Mouse (Mus musculus) stomach, embryonic 14.5 days (tissue): Measurements from ENCODE around the gene Efemp2. TPM values are rescaled to one million over a fixed set of nuclear protein-coding genes. Genes with fewer than 3 reads are reported as not detected.
A peak's percentile ranks its signal among the peaks of the same experiment; 100 is the strongest.

ENCODE experiments used
- ATAC-seq: fragments of 200-750 bp; cut with Nextera tagmentation; 2 replicates; pipeline ENCODE4 v1.8.0; 2017; ENCODE audit warnings: low read depth, moderate TSS enrichment; ENCODE audit not compliant: insufficient number of reproducible peaks, insufficient read depth, low FRiP score
- H3K27ac ChIP-seq: fragments of 300-500 bp; sonication (generic); 2 replicates; pipeline ENCODE4 v1.5.1; 2014; ENCODE audit warnings: mild to moderate bottlenecking, low read length, moderate library complexity, mixed read lengths
- H3K27me3 ChIP-seq: fragments of 300-500 bp; sonication (generic); 2 replicates; pipeline ENCODE4 v1.6.1; 2014; ENCODE audit warnings: low read length, control low read depth, mixed read lengths; ENCODE audit not compliant: control insufficient read depth, insufficient read depth
- H3K36me3 ChIP-seq: fragments of 300-500 bp; sonication (generic); 2 replicates; pipeline ENCODE4 v1.6.1; 2014; ENCODE audit warnings: mild to moderate bottlenecking, control low read depth, low read length, moderate library complexity, mixed read lengths; ENCODE audit not compliant: control insufficient read depth, insufficient read depth
- H3K4me1 ChIP-seq: fragments of 300-500 bp; sonication (generic); 2 replicates; pipeline ENCODE4 v1.6.1; 2014; ENCODE audit warnings: low read length, control low read depth, mixed read lengths; ENCODE audit not compliant: control insufficient read depth, insufficient read depth
- H3K4me2 ChIP-seq: fragments of 300-500 bp; sonication (generic); replicated peaks from 2 replicates; pipeline ENCODE4 v1.6.1; 2014; ENCODE audit warnings: low read depth, low read length, control low read depth
- H3K4me3 ChIP-seq: fragments of 300-500 bp; sonication (generic); 2 replicates; pipeline ENCODE4 v1.5.1; 2014; ENCODE audit warnings: low read depth, low read length, control low read depth
- H3K9ac ChIP-seq: fragments of 300-500 bp; sonication (generic); replicated peaks from 2 replicates; pipeline ENCODE4 v1.6.1; 2014; ENCODE audit warnings: low read depth, mild to moderate bottlenecking, control low read depth, low read length, moderate library complexity, mixed read lengths
- H3K9me3 ChIP-seq: fragments of 300-500 bp; sonication (generic); 2 replicates; pipeline ENCODE4 v1.6.1; 2016; ENCODE audit warnings: low read depth, low read length, control low read depth; ENCODE audit not compliant: control insufficient read depth
- WGBS: fragments of 180-500 bp; shearing (Covaris S2); extraction: QIAGEN DNeasy Blood & Tissue Kit; methylation state at CpG from one replicate; pipeline ENCODE4 v1.1.7; 2014; 5-methylcytosine and 5-hydroxymethylcytosine counted together
- polyA plus RNA-seq: library from polyadenylated mRNA; unstranded; fragments of >200 nt; fragmentation: Nextera tagmentation; extraction: Ambion mirVana; gene quantifications from 2 replicates; pipeline ENCODE4 v1.2.1, GENCODE M21; 2014

Efemp2 gene
- polyA plus RNA-seq, 1 experiment from 2014 or later, result 179 TPM

- Histone ChIP-seq H3K36me3 (peaks cover 47% of the 10 kb centered on the region), H3K27me3 (no peaks in the 10 kb centered on the region), H3K4me3 (no peak overlapping the region), H3K27ac (no peak overlapping the region), H3K9ac (no peak overlapping the region), H3K4me2 (no peak overlapping the region), H3K9me3 (no peaks in the 10 kb centered on the region), H3K4me1 (peaks cover 13% of the 10 kb centered on the region; the same call in 1 of the 2 replicates)
- no peak for ATAC-seq
- 95% methylated on average over 8 of the region's 8 CpGs for WGBS
These were observed 8.7 kb upstream of the Efemp2 start for GRCm38 (mm10) chr19:5465037-5465436.

GRCm38 (mm10) chr19:5466916-5467500, 6.7 kb upstream of the Efemp2 start:
- Histone ChIP-seq H3K27me3 (no peaks in the 10 kb centered on the region), H3K27ac (no peak overlapping the region), H3K4me1 (0 out of 2 replicates have a peak, but pooled peaks cover 8% of the 10 kb centered on the region), H3K4me3 (no peak overlapping the region), H3K9ac (no peak overlapping the region), H3K36me3 (peaks cover 44% of the 10 kb centered on the region), H3K9me3 (no peaks in the 10 kb centered on the region), H3K4me2 (no peak overlapping the region)
- WGBS, result 89% methylated on average over 6 of the region's 6 CpGs
- ATAC-seq, result no peak

- no peak within 1 kb of the TSS for H3K9ac ChIP-seq
- no peak for ATAC-seq
- H3K9me3 ChIP-seq, result no peaks in the 10 kb centered on the region
- H3K36me3 ChIP-seq, result peaks cover 33% of the 10 kb centered on the region
- H3K27ac ChIP-seq, result no peak within 1 kb of the TSS
- H3K4me3 ChIP-seq, result no peak within 1 kb of the TSS
- no peaks in the 10 kb centered on the region for H3K27me3 ChIP-seq
- H3K4me1 ChIP-seq, result 0 out of 2 replicates have a peak, but pooled peaks cover 8% of the 10 kb centered on the region
- WGBS, result 39% methylated on average over 5 of the region's 5 CpGs
- no peak within 1 kb of the TSS for H3K4me2 ChIP-seq
These were observed 5.4 kb upstream of the Efemp2 start, which contains the start of gene Ctsw for GRCm38 (mm10) chr19:5468374-5468773. Ctsw (minus strand) TSS chr19:5468507.

- no peak for ATAC-seq
- no peaks in the 10 kb centered on the region for H3K9me3 ChIP-seq
- 45% methylated on average over 5 of the region's 5 CpGs for WGBS
- 0 out of 2 replicates have a peak, but pooled peaks cover 7% of the 10 kb centered on the region for H3K36me3 ChIP-seq
- H3K4me2 ChIP-seq, result no peak overlapping the region
- no peak overlapping the region for H3K27ac ChIP-seq
- H3K9ac ChIP-seq, result no peak overlapping the region
- peaks cover 8% of the 10 kb centered on the region for H3K4me1 ChIP-seq
- no peaks in the 10 kb centered on the region for H3K27me3 ChIP-seq
- H3K4me3 ChIP-seq, result no peak overlapping the region
These were observed 1.9 kb upstream of the Efemp2 start for GRCm38 (mm10) chr19:5471846-5472245.

GRCm38 (mm10) chr19:5472857-5473256, 897 bp upstream of the Efemp2 start:
- Histone ChIP-seq H3K36me3 (peaks cover 6% of the 10 kb centered on the region; the same call in 1 of the 2 replicates), H3K27ac (no peak overlapping the region), H3K9me3 (no peaks in the 10 kb centered on the region), H3K4me1 (peaks cover 8% of the 10 kb centered on the region), H3K27me3 (no peaks in the 10 kb centered on the region), H3K9ac (no peak overlapping the region), H3K4me2 (no peak overlapping the region), H3K4me3 (no peak overlapping the region)
- 76% methylated on average over 3 of the region's 3 CpGs for WGBS
- no peak for ATAC-seq

GRCm38 (mm10) chr19:5474281-5475068, 721 bp downstream of the Efemp2 start:
- ATAC-seq, result peak; percentile 50
- Histone ChIP-seq H3K9me3 (no peaks in the 10 kb centered on the region), H3K4me2 (peak overlapping the region; percentile 82), H3K4me3 (peak overlapping the region; percentile 55), H3K4me1 (peaks cover 5% of the 10 kb centered on the region), H3K36me3 (peaks cover 10% of the 10 kb centered on the region; the same call in 1 of the 2 replicates), H3K27ac (peak overlapping the region; percentile 90), H3K27me3 (no peaks in the 10 kb centered on the region), H3K9ac (peak overlapping the region; percentile 70)
- WGBS, result under 1% methylated on average over 33 of the region's 68 CpGs

- no peak for ATAC-seq
- Histone ChIP-seq H3K4me3 (peak overlapping the region; percentile 55), H3K4me2 (peak overlapping the region; percentile 82), H3K27ac (peak overlapping the region; percentile 90), H3K36me3 (peaks cover 11% of the 10 kb centered on the region; the same call in 1 of the 2 replicates), H3K27me3 (no peaks in the 10 kb centered on the region), H3K9ac (peak overlapping the region; percentile 70), H3K9me3 (no peaks in the 10 kb centered on the region), H3K4me1 (peaks cover 5% of the 10 kb centered on the region)
- 13% methylated on average over 13 of the region's 13 CpGs for WGBS
These were observed 1.4 kb downstream of the Efemp2 start for GRCm38 (mm10) chr19:5475069-5475714.

GRCm38 (mm10) chr19:5477004-5477667, 3.4 kb downstream of the Efemp2 start:
- Histone ChIP-seq H3K4me1 (peaks cover 5% of the 10 kb centered on the region), H3K4me3 (no peak overlapping the region), H3K9ac (no peak overlapping the region), H3K27me3 (no peaks in the 10 kb centered on the region), H3K36me3 (peaks cover 17% of the 10 kb centered on the region), H3K9me3 (no peaks in the 10 kb centered on the region), H3K4me2 (no peak overlapping the region), H3K27ac (no peak overlapping the region)
- no peak for ATAC-seq
- 90% methylated on average over 10 of the region's 10 CpGs for WGBS
